Mouse (Mus musculus): Measurements from ENCODE around the gene Irf1. TPM values are rescaled to one million over a fixed set of nuclear protein-coding genes. Genes with fewer than 3 reads are reported as not detected.
"Not testable (repeated sequence)": the region's sequence is repeated elsewhere in the genome, so short reads cannot be mapped to it uniquely, and the experiment has no call there.

Gene Irf1
- polyA plus RNA-seq, 1 experiment = 111 TPM

- H3K36me3 ChIP-seq (ENCODE audit: control insufficient read depth, insufficient read depth, low read length) = no peaks in the 10 kb centered on the region
- no peak for TF ChIP-seq CTCF (IDR thresholded peaks at IDR 0.05; ENCODE audit: extremely low read depth, insufficient read depth, insufficient read length, insufficient replicate concordance)
- TF ChIP-seq POLR2A (IDR thresholded peaks at IDR 0.05; ENCODE audit: low read depth, low read length) = no peak
- H3K4me1 ChIP-seq (ENCODE audit: control insufficient read depth, insufficient read depth, insufficient read length) = peaks cover 6% of the 10 kb centered on the region; the same call in 1 of the 2 replicates
- H3K27me3 ChIP-seq (ENCODE audit: control insufficient read depth, insufficient read depth, low read length) = no peaks in the 10 kb centered on the region
- 34% methylated on average over 6 of the region's 6 CpGs for WGBS
- H3K4me3 ChIP-seq (ENCODE audit: extremely low read depth, insufficient read depth, insufficient read length) = no peak overlapping the region
- no peak for DNase-seq (ENCODE audit: low read depth in 1 of 2, low spot score in 2 of 2)
- H3K27ac ChIP-seq (ENCODE audit: insufficient read depth, low read length) = no peak overlapping the region
Observed at GRCm38 (mm10) chr11:53748614-53749013, 21.2 kb upstream of the Irf1 start.

- Histone ChIP-seq H3K27ac (ENCODE audit: insufficient read depth, low read length) (no peak overlapping the region), H3K36me3 (ENCODE audit: control insufficient read depth, insufficient read depth, low read length) (no peaks in the 10 kb centered on the region), H3K4me3 (ENCODE audit: extremely low read depth, insufficient read depth, insufficient read length) (no peak overlapping the region), H3K4me1 (ENCODE audit: control insufficient read depth, insufficient read depth, insufficient read length) (peaks cover 6% of the 10 kb centered on the region; the same call in 1 of the 2 replicates), H3K27me3 (ENCODE audit: control insufficient read depth, insufficient read depth, low read length) (no peaks in the 10 kb centered on the region)
- TF ChIP-seq CTCF (IDR thresholded peaks at IDR 0.05; ENCODE audit: extremely low read depth, insufficient read depth, insufficient read length, insufficient replicate concordance) (no peak), POLR2A (IDR thresholded peaks at IDR 0.05; ENCODE audit: low read depth, low read length) (no peak)
- no peak for DNase-seq (ENCODE audit: low read depth in 1 of 2, low spot score in 2 of 2)
- WGBS = 71% methylated on average over 4 of the region's 4 CpGs
Observed at GRCm38 (mm10) chr11:53749306-53749705, 20.5 kb upstream of the Irf1 start.

- no peaks in the 10 kb centered on the region for H3K27me3 ChIP-seq (ENCODE audit: control insufficient read depth, insufficient read depth, low read length)
- H3K36me3 ChIP-seq (ENCODE audit: control insufficient read depth, insufficient read depth, low read length) = no peaks in the 10 kb centered on the region
- H3K4me1 ChIP-seq (ENCODE audit: control insufficient read depth, insufficient read depth, insufficient read length) = peaks cover 6% of the 10 kb centered on the region; the same call in 1 of the 2 replicates
- TF ChIP-seq CTCF (IDR thresholded peaks at IDR 0.05; ENCODE audit: extremely low read depth, insufficient read depth, insufficient read length, insufficient replicate concordance) = no peak
- TF ChIP-seq POLR2A (IDR thresholded peaks at IDR 0.05; ENCODE audit: low read depth, low read length) = no peak
- DNase-seq (ENCODE audit: low read depth in 1 of 2, low spot score in 2 of 2) = no peak
- no peak overlapping the region for H3K27ac ChIP-seq (ENCODE audit: insufficient read depth, low read length)
- WGBS = 78% methylated on average over 5 of the region's 5 CpGs
- H3K4me3 ChIP-seq (ENCODE audit: extremely low read depth, insufficient read depth, insufficient read length) = no peak overlapping the region
Observed at GRCm38 (mm10) chr11:53749716-53750352, 20.0 kb upstream of the Irf1 start.

- H3K27me3 ChIP-seq (ENCODE audit: control insufficient read depth, insufficient read depth, low read length) = no peaks in the 10 kb centered on the region
- H3K27ac ChIP-seq (ENCODE audit: insufficient read depth, low read length) = no peak overlapping the region
- no peaks in the 10 kb centered on the region for H3K36me3 ChIP-seq (ENCODE audit: control insufficient read depth, insufficient read depth, low read length)
- peaks cover 3% of the 10 kb centered on the region; the same call in 1 of the 2 replicates for H3K4me1 ChIP-seq (ENCODE audit: control insufficient read depth, insufficient read depth, insufficient read length)
- 82% methylated on average over 12 of the region's 12 CpGs for WGBS
- no peak for DNase-seq (ENCODE audit: low read depth in 1 of 2, low spot score in 2 of 2)
- TF ChIP-seq POLR2A (IDR thresholded peaks at IDR 0.05; ENCODE audit: low read depth, low read length) (no peak), CTCF (IDR thresholded peaks at IDR 0.05; ENCODE audit: extremely low read depth, insufficient read depth, insufficient read length, insufficient replicate concordance) (no peak)
- no peak overlapping the region for H3K4me3 ChIP-seq (ENCODE audit: extremely low read depth, insufficient read depth, insufficient read length)
Observed at GRCm38 (mm10) chr11:53755011-53755595, 14.7 kb upstream of the Irf1 start.

DNA sequence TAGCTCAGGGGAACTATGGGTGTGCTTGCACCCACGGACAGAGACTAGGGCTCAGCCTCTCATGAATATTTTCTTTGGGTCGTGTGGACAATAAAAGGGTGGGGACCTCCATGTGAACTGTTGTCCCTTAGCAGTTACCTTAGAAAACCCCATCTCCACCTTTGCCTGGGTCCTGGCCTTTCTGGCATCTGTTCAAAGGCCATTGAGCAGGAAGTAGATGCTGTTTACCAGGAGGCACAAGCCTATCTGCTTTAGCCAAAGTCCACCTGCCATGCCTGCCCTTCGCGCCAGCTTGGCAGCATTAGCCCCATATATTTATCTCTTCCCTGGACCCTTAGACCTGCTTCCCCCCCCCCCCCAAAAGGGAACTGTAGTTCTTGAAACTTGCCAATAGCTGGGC, 12.2 kb upstream of the Irf1 start:
- TF ChIP-seq POLR2A (IDR thresholded peaks at IDR 0.05; ENCODE audit: low read depth, low read length) (no peak), CTCF (IDR thresholded peaks at IDR 0.05; ENCODE audit: extremely low read depth, insufficient read depth, insufficient read length, insufficient replicate concordance) (no peak)
- peaks cover 3% of the 10 kb centered on the region; the same call in 1 of the 2 replicates for H3K4me1 ChIP-seq (ENCODE audit: control insufficient read depth, insufficient read depth, insufficient read length)
- WGBS = 89% methylated on average over 4 of the region's 4 CpGs
- H3K27ac ChIP-seq (ENCODE audit: insufficient read depth, low read length) = no peak overlapping the region
- DNase-seq (ENCODE audit: low read depth in 1 of 2, low spot score in 2 of 2) = no peak
- no peaks in the 10 kb centered on the region for H3K27me3 ChIP-seq (ENCODE audit: control insufficient read depth, insufficient read depth, low read length)
- H3K4me3 ChIP-seq (ENCODE audit: extremely low read depth, insufficient read depth, insufficient read length) = no peak overlapping the region
- no peaks in the 10 kb centered on the region for H3K36me3 ChIP-seq (ENCODE audit: control insufficient read depth, insufficient read depth, low read length)

- peak; percentile 45; the same call in 1 of the 2 replicates for TF ChIP-seq CTCF (IDR thresholded peaks at IDR 0.05; ENCODE audit: extremely low read depth, insufficient read depth, insufficient read length, insufficient replicate concordance)
- not testable (repeated sequence) for H3K4me3 ChIP-seq (ENCODE audit: extremely low read depth, insufficient read depth, insufficient read length); H3K4me1 ChIP-seq (ENCODE audit: control insufficient read depth, insufficient read depth, insufficient read length); H3K27me3 ChIP-seq (ENCODE audit: control insufficient read depth, insufficient read depth, low read length); DNase-seq (ENCODE audit: low read depth in 1 of 2, low spot score in 2 of 2); H3K36me3 ChIP-seq (ENCODE audit: control insufficient read depth, insufficient read depth, low read length); H3K27ac ChIP-seq (ENCODE audit: insufficient read depth, low read length)
- 80% methylated on average over 9 of the region's 9 CpGs for WGBS
Observed at GRCm38 (mm10) chr11:53758033-53758432, 11.8 kb upstream of the Irf1 start.

GRCm38 (mm10) chr11:53758791-53759351, 10.9 kb upstream of the Irf1 start:
- WGBS = 62% methylated on average over 6 of the region's 6 CpGs
- peaks cover 3% of the 10 kb centered on the region; the same call in 1 of the 2 replicates for H3K4me1 ChIP-seq (ENCODE audit: control insufficient read depth, insufficient read depth, insufficient read length)

More at GRCm38 (mm10) chr11:53758791-53759351, 10.9 kb upstream of the Irf1 start:
- Histone ChIP-seq H3K27ac (ENCODE audit: insufficient read depth, low read length) (no peak overlapping the region), H3K27me3 (ENCODE audit: control insufficient read depth, insufficient read depth, low read length) (no peaks in the 10 kb centered on the region), H3K36me3 (ENCODE audit: control insufficient read depth, insufficient read depth, low read length) (no peaks in the 10 kb centered on the region), H3K4me3 (ENCODE audit: extremely low read depth, insufficient read depth, insufficient read length) (no peak overlapping the region)
- no peak for TF ChIP-seq POLR2A (IDR thresholded peaks at IDR 0.05; ENCODE audit: low read depth, low read length)
- peak; percentile 53; the same call in 1 of the 2 replicates for TF ChIP-seq CTCF (IDR thresholded peaks at IDR 0.05; ENCODE audit: extremely low read depth, insufficient read depth, insufficient read length, insufficient replicate concordance)
- DNase-seq (ENCODE audit: low read depth in 1 of 2, low spot score in 2 of 2) = no peak

Data from spleen, adult 2 months (tissue).